Mouse (Mus musculus) embryonic fibroblast, embryonic 13.5 days (primary cell): ENCODE results near the gene Kcnab1. TPM values are rescaled to one million over a fixed set of nuclear protein-coding genes. Genes with fewer than 3 reads are reported as not detected.

Experiments used
- H3K27ac ChIP-seq: 2 replicates; pipeline ENCODE4 v1.5.1; 2012; ENCODE audit warnings: low read length, control low read depth, inconsistent platforms; ENCODE audit not compliant: insufficient read depth
- H3K4me1 ChIP-seq: 2 replicates; pipeline ENCODE4 v1.6.1; 2011; ENCODE audit warnings: low read length; ENCODE audit not compliant: control insufficient read depth, insufficient read depth
- H3K4me3 ChIP-seq: 2 replicates; pipeline ENCODE4 v1.5.1; 2011; ENCODE audit warnings: mild to moderate bottlenecking, control low read depth, low read length; ENCODE audit not compliant: insufficient read depth
- CTCF ChIP-seq: IDR thresholded peaks from 2 replicates; pipeline ENCODE4 v1.5.1; 2011; ENCODE audit warnings: mild to moderate bottlenecking, control low read depth, low read length, moderate library complexity, borderline replicate concordance; ENCODE audit not compliant: insufficient read depth
- POLR2A ChIP-seq: IDR thresholded peaks from 2 replicates; pipeline ENCODE4 v1.6.1; 2011; ENCODE audit warnings: low read depth, mild to moderate bottlenecking, control low read depth, low read length, moderate library complexity
- polyA plus RNA-seq: library from polyadenylated mRNA; stranded (reverse); fragments of >200 nt; gene quantifications from 2 replicates; pipeline ENCODE4 v1.2.4, GENCODE M21; 2011; ENCODE audit warnings: low read depth; ENCODE audit not compliant: missing spikeins, insufficient read length

Gene Kcnab1
- polyA plus RNA-seq, 1 experiment, result 10.8 TPM

- Histone ChIP-seq H3K27ac (no peak overlapping the region), H3K4me1 (no peaks in the 10 kb centered on the region), H3K4me3 (no peak overlapping the region)
- no peak for TF ChIP-seq CTCF
- TF ChIP-seq POLR2A, result no peak
Measured at GRCm38 (mm10) chr3:65301531-65301930, 192.3 kb downstream of the Kcnab1 start.

- TF ChIP-seq CTCF, result no peak
- no peak for TF ChIP-seq POLR2A
- H3K27ac ChIP-seq, result no peak overlapping the region
- H3K4me3 ChIP-seq, result no peak overlapping the region
- no peaks in the 10 kb centered on the region for H3K4me1 ChIP-seq
Measured at GRCm38 (mm10) chr3:65302559-65302958, 193.4 kb downstream of the Kcnab1 start.

- TF ChIP-seq CTCF, result no peak
- TF ChIP-seq POLR2A, result no peak
- Histone ChIP-seq H3K4me3 (no peak overlapping the region), H3K27ac (no peak overlapping the region), H3K4me1 (no peaks in the 10 kb centered on the region)
Measured at GRCm38 (mm10) chr3:65315837-65316236, 206.7 kb downstream of the Kcnab1 start.

GRCm38 (mm10) chr3:65316738-65317137 is 207.6 kb downstream of the Kcnab1 start:
- Histone ChIP-seq H3K4me3 (no peak overlapping the region), H3K27ac (no peak overlapping the region), H3K4me1 (no peaks in the 10 kb centered on the region)
- TF ChIP-seq CTCF (no peak), POLR2A (no peak)

- no peaks in the 10 kb centered on the region for H3K4me1 ChIP-seq
- H3K27ac ChIP-seq, result no peak overlapping the region
- H3K4me3 ChIP-seq, result no peak overlapping the region
- TF ChIP-seq CTCF (no peak), POLR2A (no peak)
Measured at GRCm38 (mm10) chr3:65317876-65318537, 208.8 kb downstream of the Kcnab1 start.

GRCm38 (mm10) chr3:65319248-65320008 is 210.2 kb downstream of the Kcnab1 start:
- Histone ChIP-seq H3K27ac (no peak overlapping the region), H3K4me1 (no peaks in the 10 kb centered on the region), H3K4me3 (no peak overlapping the region)
- TF ChIP-seq POLR2A (no peak), CTCF (no peak; the same call in 1 of the 2 replicates)

- Histone ChIP-seq H3K27ac (no peak overlapping the region), H3K4me3 (no peak overlapping the region), H3K4me1 (no peaks in the 10 kb centered on the region)
- no peak for TF ChIP-seq POLR2A
- TF ChIP-seq CTCF, result no peak
Measured at GRCm38 (mm10) chr3:65320990-65321389, 211.8 kb downstream of the Kcnab1 start.

GRCm38 (mm10) chr3:65321981-65322779 is 213.0 kb downstream of the Kcnab1 start:
- H3K4me1 ChIP-seq, result no peaks in the 10 kb centered on the region
- H3K4me3 ChIP-seq, result no peak overlapping the region
- TF ChIP-seq CTCF (no peak), POLR2A (no peak)
- H3K27ac ChIP-seq, result no peak overlapping the region

- TF ChIP-seq CTCF, result no peak
- no peak for TF ChIP-seq POLR2A
- no peaks in the 10 kb centered on the region for H3K4me1 ChIP-seq
- H3K4me3 ChIP-seq, result no peak overlapping the region
- H3K27ac ChIP-seq, result no peak overlapping the region
Measured at GRCm38 (mm10) chr3:65325254-65325653, 216.1 kb downstream of the Kcnab1 start.

- Histone ChIP-seq H3K4me3 (no peak overlapping the region), H3K4me1 (no peaks in the 10 kb centered on the region), H3K27ac (no peak overlapping the region)
- TF ChIP-seq CTCF (no peak), POLR2A (no peak)
Measured at GRCm38 (mm10) chr3:65328814-65329213, 219.6 kb downstream of the Kcnab1 start.
